Mouse (Mus musculus): ENCODE measurements around the gene Gli1. TPM values are rescaled to one million over a fixed set of nuclear protein-coding genes. Genes with fewer than 3 reads are reported as not detected.
A peak's percentile ranks its signal among the peaks of the same experiment; 100 is the strongest.

The Gli1 gene
- total and polyA plus RNA-seq, 2 experiments from 2014 or later, result 0.59 to 1.1 TPM

- Histone ChIP-seq H3K9ac (replicated peaks; ENCODE audit: low read depth, low read length) (no peak overlapping the region), H3K27me3 (ENCODE audit: control insufficient read depth, insufficient read depth, low read length) (peaks cover 30% of the 10 kb centered on the region), H3K9me3 (replicated peaks; ENCODE audit: control insufficient read depth, low read length) (no peaks in the 10 kb centered on the region), H3K4me2 (ENCODE audit: low read depth, low read length) (no peak overlapping the region), H3K36me3 (replicated peaks; ENCODE audit: control insufficient read depth, insufficient read depth, low read length) (no peaks in the 10 kb centered on the region), H3K27ac (ENCODE audit: low read depth) (no peak overlapping the region), H3K4me1 (ENCODE audit: control insufficient read depth, insufficient read depth) (peaks cover 3% of the 10 kb centered on the region; the same call in 1 of the 2 replicates), H3K4me3 (ENCODE audit: low read depth, low read length) (no peak overlapping the region)
- ATAC-seq (ENCODE audit: insufficient read depth, low read depth), result no peak
- TF ChIP-seq EP300 (IDR thresholded peaks at IDR 0.05; ENCODE audit: low read depth) (no peak), CTCF (IDR thresholded peaks at IDR 0.05; ENCODE audit: low read depth) (no peak)
- DNase-seq (ENCODE audit: low spot score), result no peak
- 66% methylated on average over 3 of the region's 3 CpGs for WGBS
Measured at GRCm38 (mm10) chr10:127343029-127343428, 1.3 kb upstream of the Gli1 start.

GRCm38 (mm10) chr10:127341360-127341690, 449 bp downstream of the Gli1 start:
- DNase-seq (ENCODE audit: low spot score), result no peak
- H3K27me3 ChIP-seq (ENCODE audit: control insufficient read depth, insufficient read depth, low read length), result peaks cover 34% of the 10 kb centered on the region
- 0 out of 2 replicates have a peak overlapping the region, but pooled peaks have one; percentile 8 for H3K9ac ChIP-seq (replicated peaks; ENCODE audit: low read depth, low read length)
- peaks cover 3% of the 10 kb centered on the region; the same call in 1 of the 2 replicates for H3K4me1 ChIP-seq (ENCODE audit: control insufficient read depth, insufficient read depth)
- H3K27ac ChIP-seq (ENCODE audit: low read depth), result no peak overlapping the region
- 0% methylated on average over 4 of the region's 11 CpGs for WGBS
- no peaks in the 10 kb centered on the region for H3K36me3 ChIP-seq (replicated peaks; ENCODE audit: control insufficient read depth, insufficient read depth, low read length)
- H3K4me3 ChIP-seq (ENCODE audit: low read depth, low read length), result peak overlapping the region; percentile 46
- no peak for TF ChIP-seq EP300 (IDR thresholded peaks at IDR 0.05; ENCODE audit: low read depth)
- no peak for TF ChIP-seq CTCF (IDR thresholded peaks at IDR 0.05; ENCODE audit: low read depth)
- peak overlapping the region; percentile 77 for H3K4me2 ChIP-seq (ENCODE audit: low read depth, low read length)
- no peaks in the 10 kb centered on the region for H3K9me3 ChIP-seq (replicated peaks; ENCODE audit: control insufficient read depth, low read length)
- ATAC-seq (ENCODE audit: insufficient read depth, low read depth), result no peak

- Histone ChIP-seq H3K9ac (replicated peaks; ENCODE audit: low read depth, low read length) (0 out of 2 replicates have a peak overlapping the region, but pooled peaks have one; percentile 8), H3K4me2 (ENCODE audit: low read depth, low read length) (peak overlapping the region; percentile 78), H3K4me3 (ENCODE audit: low read depth, low read length) (peak overlapping the region; percentile 46), H3K27me3 (ENCODE audit: control insufficient read depth, insufficient read depth, low read length) (peaks cover 34% of the 10 kb centered on the region), H3K4me1 (ENCODE audit: control insufficient read depth, insufficient read depth) (peaks cover 3% of the 10 kb centered on the region; the same call in 1 of the 2 replicates), H3K27ac (ENCODE audit: low read depth) (no peak overlapping the region), H3K36me3 (replicated peaks; ENCODE audit: control insufficient read depth, insufficient read depth, low read length) (no peaks in the 10 kb centered on the region), H3K9me3 (replicated peaks; ENCODE audit: control insufficient read depth, low read length) (no peaks in the 10 kb centered on the region)
- ATAC-seq (ENCODE audit: insufficient read depth, low read depth), result no peak
- no peak for DNase-seq (ENCODE audit: low spot score)
- 3% methylated on average over 27 of the region's 27 CpGs for WGBS
- no peak for TF ChIP-seq CTCF (IDR thresholded peaks at IDR 0.05; ENCODE audit: low read depth)
- no peak for TF ChIP-seq EP300 (IDR thresholded peaks at IDR 0.05; ENCODE audit: low read depth)
Measured at GRCm38 (mm10) chr10:127340577-127341359, 1.0 kb downstream of the Gli1 start.

GRCm38 (mm10) chr10:127339683-127340576, 1.8 kb downstream of the Gli1 start:
- H3K27me3 ChIP-seq (ENCODE audit: control insufficient read depth, insufficient read depth, low read length), result peaks cover 34% of the 10 kb centered on the region
- DNase-seq (ENCODE audit: low spot score) (no peak), ATAC-seq (ENCODE audit: insufficient read depth, low read depth) (0 out of 2 replicates have a peak, but pooled peaks have one; percentile 10)
- H3K27ac ChIP-seq (ENCODE audit: low read depth), result peak overlapping the region; percentile 41; the same call in 1 of the 2 replicates
- TF ChIP-seq CTCF (IDR thresholded peaks at IDR 0.05; ENCODE audit: low read depth) (no peak), EP300 (IDR thresholded peaks at IDR 0.05; ENCODE audit: low read depth) (no peak)
- under 1% methylated on average over 40 of the region's 42 CpGs for WGBS
- H3K4me2 ChIP-seq (ENCODE audit: low read depth, low read length), result peak overlapping the region; percentile 78
- peaks cover 3% of the 10 kb centered on the region; the same call in 1 of the 2 replicates for H3K4me1 ChIP-seq (ENCODE audit: control insufficient read depth, insufficient read depth)
- H3K4me3 ChIP-seq (ENCODE audit: low read depth, low read length), result peak overlapping the region; percentile 46
- H3K36me3 ChIP-seq (replicated peaks; ENCODE audit: control insufficient read depth, insufficient read depth, low read length), result no peaks in the 10 kb centered on the region
- no peaks in the 10 kb centered on the region for H3K9me3 ChIP-seq (replicated peaks; ENCODE audit: control insufficient read depth, low read length)
- H3K9ac ChIP-seq (replicated peaks; ENCODE audit: low read depth, low read length), result peak overlapping the region; percentile 21; the same call in 1 of the 2 replicates

- peak; percentile 88 for DNase-seq (ENCODE audit: low spot score)
- H3K27me3 ChIP-seq (ENCODE audit: control insufficient read depth, insufficient read depth, low read length), result peaks cover 34% of the 10 kb centered on the region
- H3K9ac ChIP-seq (replicated peaks; ENCODE audit: low read depth, low read length), result peak overlapping the region; percentile 21; the same call in 1 of the 2 replicates
- peak overlapping the region; percentile 46 for H3K4me3 ChIP-seq (ENCODE audit: low read depth, low read length)
- TF ChIP-seq CTCF (IDR thresholded peaks at IDR 0.05; ENCODE audit: low read depth) (peak; percentile 95), EP300 (IDR thresholded peaks at IDR 0.05; ENCODE audit: low read depth) (no peak)
- H3K27ac ChIP-seq (ENCODE audit: low read depth), result peak overlapping the region; percentile 41; the same call in 1 of the 2 replicates
- WGBS, result under 1% methylated on average over 31 of the region's 31 CpGs
- peaks cover 3% of the 10 kb centered on the region; the same call in 1 of the 2 replicates for H3K4me1 ChIP-seq (ENCODE audit: control insufficient read depth, insufficient read depth)
- no peaks in the 10 kb centered on the region for H3K36me3 ChIP-seq (replicated peaks; ENCODE audit: control insufficient read depth, insufficient read depth, low read length)
- H3K9me3 ChIP-seq (replicated peaks; ENCODE audit: control insufficient read depth, low read length), result no peaks in the 10 kb centered on the region
- peak; percentile 83 for ATAC-seq (ENCODE audit: insufficient read depth, low read depth)
- peak overlapping the region; percentile 78 for H3K4me2 ChIP-seq (ENCODE audit: low read depth, low read length)
Measured at GRCm38 (mm10) chr10:127338930-127339682, 2.7 kb downstream of the Gli1 start.

Measured in heart, postnatal 0 days (tissue).